Mouse (Mus musculus): Measurements from ENCODE around the gene Ctsd.

- TF ChIP-seq CTCF (IDR thresholded peaks at IDR 0.05; ENCODE audit: borderline replicate concordance, control insufficient read depth, extremely low read depth, insufficient read depth, low read length, poor library complexity) (no peak), POLR2A (IDR thresholded peaks at IDR 0.05; ENCODE audit: control insufficient read depth, extremely low read depth, insufficient read depth, low read length, poor library complexity) (no peak)
These were observed 7.6 kb upstream of the Ctsd start for GRCm38 (mm10) chr7:142395472-142395871.
